Mouse (Mus musculus) limb, embryonic 14.5 days (tissue): ENCODE measurements around the gene Sirt5. TPM values are rescaled to one million over a fixed set of nuclear protein-coding genes. Genes with fewer than 3 reads are reported as not detected.
A peak's percentile ranks its signal among the peaks of the same experiment; 100 is the strongest.

Experiments used
- ATAC-seq: fragments of 200-750 bp; cut with Nextera tagmentation; 2 replicates; pipeline ENCODE4 v1.8.0; 2017; ENCODE audit warnings: low read depth, moderate number of reproducible peaks, moderate TSS enrichment; ENCODE audit not compliant: low FRiP score
- DNase-seq: peaks from one replicate; pipeline ENCODE4 v3.0.0-alpha.2; 2015; ENCODE audit warnings: low spot score
- H3K27ac ChIP-seq: fragments of 300-500 bp; sonication (generic); replicated peaks from 2 replicates; pipeline ENCODE4 v1.5.1; 2014; ENCODE audit warnings: low read depth, mild to moderate bottlenecking, low read length, moderate library complexity, mixed read lengths
- H3K27me3 ChIP-seq: fragments of 300-500 bp; sonication (generic); 2 replicates; pipeline ENCODE4 v1.6.1; 2014; ENCODE audit warnings: low read length, mixed read lengths; ENCODE audit not compliant: control insufficient read depth, insufficient read depth
- H3K36me3 ChIP-seq: fragments of 300-500 bp; sonication (generic); 2 replicates; pipeline ENCODE4 v1.6.1; 2014; ENCODE audit warnings: mild to moderate bottlenecking, low read length, moderate library complexity, mixed read lengths; ENCODE audit not compliant: control insufficient read depth, insufficient read depth
- H3K4me1 ChIP-seq: fragments of 300-500 bp; sonication (generic); 2 replicates; pipeline ENCODE4 v1.6.1; 2014; ENCODE audit warnings: antibody characterized with exemption, low read length, mixed read lengths; ENCODE audit not compliant: control insufficient read depth, insufficient read depth
- H3K4me2 ChIP-seq: fragments of 300-500 bp; sonication (generic); replicated peaks from 2 replicates; pipeline ENCODE4 v1.6.1; 2014; ENCODE audit warnings: low read depth, mild to moderate bottlenecking, low read length, moderate library complexity; ENCODE audit not compliant: severe bottlenecking
- H3K4me3 ChIP-seq: fragments of 300-500 bp; sonication (generic); replicated peaks from 2 replicates; pipeline ENCODE4 v1.5.1; 2014; ENCODE audit warnings: low read length
- H3K9ac ChIP-seq: fragments of 300-500 bp; sonication (generic); 2 replicates; pipeline ENCODE4 v1.6.1; 2014; ENCODE audit warnings: mild to moderate bottlenecking, low read depth, low read length, moderate library complexity; ENCODE audit not compliant: severe bottlenecking
- H3K9me3 ChIP-seq: fragments of 300-500 bp; sonication (generic); 2 replicates; pipeline ENCODE4 v1.6.1; 2016; ENCODE audit warnings: low read length; ENCODE audit not compliant: control insufficient read depth
- POLR2A ChIP-seq: fragments of 200-500 bp; IDR thresholded peaks from 2 replicates; pipeline ENCODE4 v1.8.0; 2012; ENCODE audit warnings: inconsistent platforms, mild to moderate bottlenecking, moderate library complexity, borderline replicate concordance; ENCODE audit not compliant: insufficient read depth, insufficient read length; ENCODE audit errors: extremely low read depth
- WGBS: fragments of 180-500 bp; shearing (Covaris S2); extraction: QIAGEN DNeasy Blood & Tissue Kit; methylation state at CpG from one replicate; pipeline ENCODE4 v1.1.7; 2014; 5-methylcytosine and 5-hydroxymethylcytosine counted together
- polyA plus RNA-seq, 2 experiments: library from polyadenylated mRNA; depleted of rRNA in 1 of 2; stranded (reverse) in 1 of 2; unstranded in 1 of 2; fragments of >200 nt; fragmentation: Nextera tagmentation in 1 of 2; extraction: Ambion mirVana in 1 of 2; gene quantifications; 2 replicates each; pipeline versions ENCODE4 v1.2.1 to v1.2.3; 2012 to 2014

Sirt5 gene
- polyA plus RNA-seq, 2 experiments, result 23.0 to 23.9 TPM

- 41% methylated on average over 11 of the region's 11 CpGs for WGBS
- ATAC-seq (no peak), DNase-seq (peak; percentile 70)
- no peaks in the 10 kb centered on the region for H3K36me3 ChIP-seq
- H3K9ac ChIP-seq, result no peak overlapping the region
- H3K9me3 ChIP-seq, result no peaks in the 10 kb centered on the region
- TF ChIP-seq POLR2A, result no peak
- H3K4me3 ChIP-seq, result no peak overlapping the region
- no peaks in the 10 kb centered on the region; the same call in 1 of the 2 replicates for H3K4me1 ChIP-seq
- 0 out of 2 replicates have a peak overlapping the region, but pooled peaks have one; percentile 33 for H3K27ac ChIP-seq
- H3K27me3 ChIP-seq, result no peaks in the 10 kb centered on the region
- H3K4me2 ChIP-seq, result no peak overlapping the region
These were observed 33.4 kb upstream of the Sirt5 start for GRCm38 (mm10) chr13:43331721-43332444.

GRCm38 (mm10) chr13:43332591-43332990 is 32.7 kb upstream of the Sirt5 start:
- Histone ChIP-seq H3K9me3 (no peaks in the 10 kb centered on the region), H3K27me3 (no peaks in the 10 kb centered on the region), H3K36me3 (no peaks in the 10 kb centered on the region), H3K4me3 (no peak overlapping the region), H3K9ac (no peak overlapping the region), H3K27ac (no peak overlapping the region), H3K4me2 (no peak overlapping the region), H3K4me1 (no peaks in the 10 kb centered on the region; the same call in 1 of the 2 replicates)
- DNase-seq (peak; percentile 41), ATAC-seq (no peak)
- no peak for TF ChIP-seq POLR2A
- 41% methylated on average over 7 of the region's 7 CpGs for WGBS

- H3K9me3 ChIP-seq, result no peaks in the 10 kb centered on the region
- TF ChIP-seq POLR2A, result no peak
- no peak overlapping the region for H3K9ac ChIP-seq
- no peak overlapping the region for H3K4me3 ChIP-seq
- no peaks in the 10 kb centered on the region; the same call in 1 of the 2 replicates for H3K4me1 ChIP-seq
- H3K27me3 ChIP-seq, result no peaks in the 10 kb centered on the region
- no peaks in the 10 kb centered on the region for H3K36me3 ChIP-seq
- DNase-seq (peak; percentile 39), ATAC-seq (no peak)
- 46% methylated on average over 12 of the region's 12 CpGs for WGBS
- H3K27ac ChIP-seq, result peak overlapping the region; percentile 41; the same call in 1 of the 2 replicates
- no peak overlapping the region for H3K4me2 ChIP-seq
These were observed 28.7 kb upstream of the Sirt5 start for GRCm38 (mm10) chr13:43336425-43337221.

- Histone ChIP-seq H3K4me2 (no peak overlapping the region), H3K27ac (no peak overlapping the region), H3K4me1 (no peaks in the 10 kb centered on the region; the same call in 1 of the 2 replicates), H3K27me3 (no peaks in the 10 kb centered on the region), H3K9ac (no peak overlapping the region), H3K36me3 (no peaks in the 10 kb centered on the region), H3K9me3 (no peaks in the 10 kb centered on the region), H3K4me3 (no peak overlapping the region)
- WGBS, result 86% methylated on average over 8 of the region's 8 CpGs
- ATAC-seq (no peak), DNase-seq (no peak)
- TF ChIP-seq POLR2A, result no peak
These were observed 27.3 kb upstream of the Sirt5 start for GRCm38 (mm10) chr13:43338001-43338400.

GRCm38 (mm10) chr13:43338632-43339031 is 26.7 kb upstream of the Sirt5 start:
- no peaks in the 10 kb centered on the region; the same call in 1 of the 2 replicates for H3K4me1 ChIP-seq
- ATAC-seq (no peak), DNase-seq (no peak)
- H3K27ac ChIP-seq, result no peak overlapping the region
- H3K9me3 ChIP-seq, result no peaks in the 10 kb centered on the region
- no peak for TF ChIP-seq POLR2A
- H3K4me3 ChIP-seq, result no peak overlapping the region
- WGBS, result 76% methylated on average over 4 of the region's 4 CpGs
- no peak overlapping the region for H3K4me2 ChIP-seq
- H3K27me3 ChIP-seq, result no peaks in the 10 kb centered on the region
- no peaks in the 10 kb centered on the region for H3K36me3 ChIP-seq
- H3K9ac ChIP-seq, result no peak overlapping the region
